Mouse (Mus musculus): Measurements from ENCODE around the gene Vmn2r25.
"Not testable (repeated sequence)": the region's sequence is repeated elsewhere in the genome, so short reads cannot be mapped to it uniquely, and the experiment has no call there.

Vmn2r25 gene

DNA sequence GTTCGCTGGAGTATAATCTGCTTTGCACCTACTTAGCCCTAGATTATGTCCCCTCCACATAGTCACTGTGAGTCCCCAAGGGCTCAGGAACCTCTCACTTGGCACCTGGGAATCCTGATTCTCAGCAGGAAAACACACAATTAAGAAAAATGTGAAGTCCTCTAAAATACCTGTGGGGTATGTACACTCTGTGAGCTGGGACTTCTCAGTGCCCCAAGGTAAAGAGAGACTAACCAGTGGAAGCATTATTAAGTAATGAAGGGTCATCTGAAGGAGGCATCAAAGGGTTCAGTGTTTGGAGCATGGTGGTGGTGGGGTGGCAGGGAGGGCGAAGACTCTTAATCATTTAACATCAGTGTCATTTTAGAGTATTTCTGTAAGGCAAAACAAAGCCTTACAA is at the start of gene Vmn2r25:
Vmn2r25 (minus strand) TSS at position 101 of the 400 bp plus-strand sequence.
- DNase-seq (ENCODE audit: low spot score in 2 of 2): not testable (repeated sequence)

- DNase-seq (ENCODE audit: low spot score in 2 of 2): no peak
Measured at GRCm38 (mm10) chr6:123819951-123820350, 33.3 kb downstream of the Vmn2r25 start.

- DNase-seq (ENCODE audit: low spot score in 2 of 2): not testable (repeated sequence)
Measured at GRCm38 (mm10) chr6:123810291-123810690, 43.0 kb downstream of the Vmn2r25 start.

- DNase-seq (ENCODE audit: low spot score in 2 of 2): no peak
Measured at GRCm38 (mm10) chr6:123793746-123794145, 59.5 kb downstream of the Vmn2r25 start.

DNA sequence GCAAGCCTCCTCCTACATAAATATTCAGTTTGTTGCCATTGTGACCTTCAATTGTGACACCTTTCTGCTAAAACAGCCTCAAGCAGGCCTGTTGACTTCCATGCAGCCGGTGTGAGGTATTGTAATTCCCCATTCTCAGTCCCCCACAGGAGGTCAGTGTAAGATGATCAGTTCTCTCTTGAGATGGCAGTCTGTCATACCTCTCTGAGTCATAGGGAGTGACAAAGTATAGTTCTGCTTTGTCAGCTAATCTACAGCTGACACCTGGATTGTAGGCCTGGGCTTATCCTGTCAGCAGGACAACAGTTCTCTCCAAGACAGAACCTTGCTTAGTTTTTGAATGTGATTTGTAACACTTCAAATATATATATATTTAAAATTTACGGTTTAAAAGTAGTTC is 68.4 kb downstream of the Vmn2r25 start:
- DNase-seq (ENCODE audit: low spot score in 2 of 2): no peak

GRCm38 (mm10) chr6:123778579-123778978 is 74.7 kb downstream of the Vmn2r25 start, which contains the start of gene Vmn2r24:
Vmn2r24 (plus strand) TSS chr6:123778879.
- no peak for DNase-seq (ENCODE audit: low spot score in 2 of 2)
